Mouse (Mus musculus): ENCODE measurements around the gene U2af1l4.

Gene U2af1l4

GRCm38 (mm10) chr7:30563117-30563905 is at the start of gene U2af1l4, which contains the start of the genes Gm49396 and Psenen:
TSS of gene U2af1l4 (plus strand) at chr7:30563301.
TSS of gene Gm49396 (plus strand) at chr7:30563344.
TSS of gene Psenen (minus strand) at chr7:30563627.
- peak; percentile 99 for DNase-seq (ENCODE audit: low read depth, low spot score)

- DNase-seq (ENCODE audit: low read depth, low spot score) = no peak
These were observed 47.9 kb upstream of the U2af1l4 start for GRCm38 (mm10) chr7:30515003-30515760.

GRCm38 (mm10) chr7:30518325-30518724 is 44.8 kb upstream of the U2af1l4 start:
- no peak for DNase-seq (ENCODE audit: low read depth, low spot score)

- no peak for DNase-seq (ENCODE audit: low read depth, low spot score)
These were observed 42.7 kb upstream of the U2af1l4 start for GRCm38 (mm10) chr7:30520396-30520795.

GRCm38 (mm10) chr7:30520856-30521255 is 42.2 kb upstream of the U2af1l4 start:
- no peak for DNase-seq (ENCODE audit: low read depth, low spot score)

GRCm38 (mm10) chr7:30522871-30523270 is 40.2 kb upstream of the U2af1l4 start:
- DNase-seq (ENCODE audit: low read depth, low spot score) = no peak

- DNase-seq (ENCODE audit: low read depth, low spot score) = no peak
These were observed 38.6 kb upstream of the U2af1l4 start for GRCm38 (mm10) chr7:30524487-30524886.

- DNase-seq (ENCODE audit: low read depth, low spot score) = no peak
These were observed 37.1 kb upstream of the U2af1l4 start for GRCm38 (mm10) chr7:30525954-30526353.

GRCm38 (mm10) chr7:30526399-30526798 is 36.7 kb upstream of the U2af1l4 start:
- DNase-seq (ENCODE audit: low read depth, low spot score) = no peak

- no peak for DNase-seq (ENCODE audit: low read depth, low spot score)
These were observed 36.1 kb upstream of the U2af1l4 start for GRCm38 (mm10) chr7:30526981-30527380.

GRCm38 (mm10) chr7:30531291-30531815 is 31.7 kb upstream of the U2af1l4 start:
- no peak for DNase-seq (ENCODE audit: low read depth, low spot score)

- DNase-seq (ENCODE audit: low read depth, low spot score) = peak; percentile 54
These were observed 30.2 kb upstream of the U2af1l4 start for GRCm38 (mm10) chr7:30532931-30533330.

GRCm38 (mm10) chr7:30533941-30534632 is 29.0 kb upstream of the U2af1l4 start:
- DNase-seq (ENCODE audit: low read depth, low spot score) = no peak

GRCm38 (mm10) chr7:30534633-30535577 is 28.2 kb upstream of the U2af1l4 start, which contains the start of gene Arhgap33:
TSS of gene Arhgap33 (minus strand) at chr7:30535060.
- peak; percentile 99 for DNase-seq (ENCODE audit: low read depth, low spot score)

GRCm38 (mm10) chr7:30540572-30540971 is 22.5 kb upstream of the U2af1l4 start:
- no peak for DNase-seq (ENCODE audit: low read depth, low spot score)

GRCm38 (mm10) chr7:30544327-30544726 is 18.8 kb upstream of the U2af1l4 start:
- no peak for DNase-seq (ENCODE audit: low read depth, low spot score)

- DNase-seq (ENCODE audit: low read depth, low spot score) = no peak
These were observed 13.2 kb upstream of the U2af1l4 start for GRCm38 (mm10) chr7:30549880-30550279.

- DNase-seq (ENCODE audit: low read depth, low spot score) = no peak
These were observed 12.5 kb upstream of the U2af1l4 start for GRCm38 (mm10) chr7:30550603-30551002.

- no peak for DNase-seq (ENCODE audit: low read depth, low spot score)
These were observed 11.5 kb upstream of the U2af1l4 start for GRCm38 (mm10) chr7:30551445-30552101.
